Mouse (Mus musculus): Measurements from ENCODE around the gene Sh2b3. TPM values are rescaled to one million over a fixed set of nuclear protein-coding genes. Genes with fewer than 3 reads are reported as not detected.

Gene Sh2b3
- total and polyA plus RNA-seq, 3 experiments, result 22.8 to 38.3 (median 35.4) TPM

- Histone ChIP-seq H3K27ac (ENCODE audit: insufficient read depth, low read depth) (no peak overlapping the region), H3K36me3 (replicated peaks in 1 of 2; ENCODE audit: control insufficient read depth in 1 of 2, insufficient read depth in 1 of 2, low read length in 1 of 2) (no peaks in the 10 kb centered on the region), H3K9ac (ENCODE audit: insufficient read depth, low read depth) (no peak overlapping the region), H3K27me3 (replicated peaks) (peaks cover 35% of the 10 kb centered on the region), H3K9me3 (replicated peaks; ENCODE audit: low read length) (peaks cover 8% of the 10 kb centered on the region), H3K4me2 (ENCODE audit: insufficient read depth, low read depth, poor library complexity, severe bottlenecking) (peak overlapping the region; percentile 54), H3K4me1 (ENCODE audit: control insufficient read depth in 1 of 2, insufficient read depth in 2 of 2) (peaks cover 13 to 41% of the 10 kb centered on the region in 2 experiments), H3K79me2 (replicated peaks; ENCODE audit: control insufficient read depth, extremely low read depth, insufficient read depth, poor library complexity, severe bottlenecking) (no peaks in the 10 kb centered on the region), H3K4me3 (replicated peaks in 1 of 3; ENCODE audit: low read depth in 2 of 3, low read length in 2 of 3, poor library complexity in 1 of 3) (peak overlapping the region in 1 of 3 experiments; percentile 36)
- no peak for DNase-seq (ENCODE audit: extremely low read depth)
- dilution Hi-C loops (cut with MboI; ENCODE audit: extremely low pct_ligation_motif_present, extremely low pct_unique_long_range_greater_than_20kb, low sequenced_read_pairs) (no loop called here), in situ Hi-C loops (cut with MboI; ENCODE audit: low pct_ligation_motif_present, low pct_unique_long_range_greater_than_20kb, low sequenced_read_pairs) (no loop called here)
- TF ChIP-seq CTCF (conservative IDR thresholded peaks at IDR 0.05 in 1 of 2, IDR thresholded peaks at IDR 0.05 in 1 of 2; ENCODE audit: low read depth in 2 of 2, low read length in 2 of 2), result 0 out of 4 replicates have a peak, but pooled peaks of 1 of the 2 experiments have one; percentile 3
- no peak for TF ChIP-seq ZMIZ1 (IDR thresholded peaks at IDR 0.05; ENCODE audit: low read depth, low read length)
- TF ChIP-seq BHLHE40 (IDR thresholded peaks at IDR 0.05; ENCODE audit: low read depth, low read length), result peak; percentile 68
- 0 out of 2 replicates have a peak, but pooled peaks have one; percentile 14 for TF ChIP-seq MAX (IDR thresholded peaks at IDR 0.05; ENCODE audit: low read length)
- peak; percentile 15; the same call in 1 of the 2 replicates for TF ChIP-seq MXI1 (IDR thresholded peaks at IDR 0.05; ENCODE audit: low read depth, low read length)
These were observed 5.9 kb upstream of the Sh2b3 start for GRCm38 (mm10) chr5:121843138-121843905.

GRCm38 (mm10) chr5:121842665-121843118 lies 5.2 kb upstream of the Sh2b3 start:
- H3K9ac ChIP-seq (ENCODE audit: insufficient read depth, low read depth), result peak overlapping the region; percentile 29; the same call in 1 of the 2 replicates
- no peak overlapping the region for H3K27ac ChIP-seq (ENCODE audit: insufficient read depth, low read depth)
- H3K27me3 ChIP-seq (replicated peaks), result peaks cover 30% of the 10 kb centered on the region
- H3K36me3 ChIP-seq (replicated peaks in 1 of 2; ENCODE audit: control insufficient read depth in 1 of 2, insufficient read depth in 1 of 2, low read length in 1 of 2), result no peaks in the 10 kb centered on the region
- peaks cover 8% of the 10 kb centered on the region for H3K9me3 ChIP-seq (replicated peaks; ENCODE audit: low read length)
- no peaks in the 10 kb centered on the region for H3K79me2 ChIP-seq (replicated peaks; ENCODE audit: control insufficient read depth, extremely low read depth, insufficient read depth, poor library complexity, severe bottlenecking)
- dilution Hi-C loops (cut with MboI; ENCODE audit: extremely low pct_ligation_motif_present, extremely low pct_unique_long_range_greater_than_20kb, low sequenced_read_pairs) (no loop called here), in situ Hi-C loops (cut with MboI; ENCODE audit: low pct_ligation_motif_present, low pct_unique_long_range_greater_than_20kb, low sequenced_read_pairs) (no loop called here)
- peak overlapping the region; percentile 54 for H3K4me2 ChIP-seq (ENCODE audit: insufficient read depth, low read depth, poor library complexity, severe bottlenecking)
- H3K4me1 ChIP-seq (ENCODE audit: control insufficient read depth in 1 of 2, insufficient read depth in 2 of 2), result peaks cover 13 to 39% of the 10 kb centered on the region in 2 experiments
- DNase-seq (ENCODE audit: extremely low read depth), result peak; percentile 55
- H3K4me3 ChIP-seq (replicated peaks in 1 of 3; ENCODE audit: low read depth in 2 of 3, low read length in 2 of 3, poor library complexity in 1 of 3), result peak overlapping the region; percentile 36 to 49 (median 45)
- TF ChIP-seq JUN (IDR thresholded peaks at IDR 0.05; ENCODE audit: insufficient read depth, low read depth, low read length), result no peak
- no peak for TF ChIP-seq MEF2A (IDR thresholded peaks at IDR 0.05; ENCODE audit: borderline replicate concordance, low read depth, low read length)
- no peak for TF ChIP-seq GABPA (IDR thresholded peaks at IDR 0.05; ENCODE audit: insufficient replicate concordance, low read depth, low read length)
- peak; percentile 11; the same call in 1 of the 2 replicates for TF ChIP-seq HCFC1 (IDR thresholded peaks at IDR 0.05; ENCODE audit: low read depth, low read length)
- TF ChIP-seq ZNF384 (IDR thresholded peaks at IDR 0.05; ENCODE audit: low read depth, low read length), result no peak
- TF ChIP-seq POLR2AphosphoS2 (IDR thresholded peaks at IDR 0.05; ENCODE audit: low read depth, low read length), result no peak
- peak; percentile 60; the same call in 1 of the 2 replicates for TF ChIP-seq MXI1 (IDR thresholded peaks at IDR 0.05; ENCODE audit: low read depth, low read length)
- TF ChIP-seq JUND (conservative IDR thresholded peaks at IDR 0.05; ENCODE audit: low read depth, low read length), result no peak
- no peak for TF ChIP-seq USF1 (IDR thresholded peaks at IDR 0.05; ENCODE audit: low read depth, low read length)
- TF ChIP-seq NRF1 (IDR thresholded peaks at IDR 0.05; ENCODE audit: low read depth, low read length), result no peak
- TF ChIP-seq ZC3H11A (IDR thresholded peaks at IDR 0.05; ENCODE audit: low read depth, low read length), result peak; percentile 76
- TF ChIP-seq KAT2A (IDR thresholded peaks at IDR 0.05; ENCODE audit: insufficient replicate concordance, low read length), result no peak
- TF ChIP-seq CHD1 (IDR thresholded peaks at IDR 0.05; ENCODE audit: low read depth, low read length), result no peak
- TF ChIP-seq MAX (IDR thresholded peaks at IDR 0.05; ENCODE audit: low read length), result peak; percentile 24; the same call in 1 of the 2 replicates
- TF ChIP-seq SIN3A (IDR thresholded peaks at IDR 0.05; ENCODE audit: low read length), result 0 out of 2 replicates have a peak, but pooled peaks have one; percentile 48
- TF ChIP-seq NELFE (IDR thresholded peaks at IDR 0.05; ENCODE audit: low read depth, low read length), result peak; percentile 63; the same call in 1 of the 2 replicates
- no peak for TF ChIP-seq EP300 (IDR thresholded peaks at IDR 0.05; ENCODE audit: low read length)
- no peak for TF ChIP-seq TBP (conservative IDR thresholded peaks at IDR 0.05; ENCODE audit: low read depth, low read length)
- no peak for TF ChIP-seq MAZ (IDR thresholded peaks at IDR 0.05; ENCODE audit: low read depth, low read length)
- no peak for TF ChIP-seq UBTF (IDR thresholded peaks at IDR 0.05; ENCODE audit: low read depth, low read length)
- TF ChIP-seq USF2 (conservative IDR thresholded peaks at IDR 0.05; ENCODE audit: low read depth, low read length), result no peak
- TF ChIP-seq ZKSCAN1 (IDR thresholded peaks at IDR 0.05; ENCODE audit: borderline replicate concordance, low read depth, low read length), result no peak
- TF ChIP-seq E2F4 (IDR thresholded peaks at IDR 0.05; ENCODE audit: insufficient replicate concordance, low read depth, low read length), result no peak
- TF ChIP-seq ELF1 (IDR thresholded peaks at IDR 0.05; ENCODE audit: low read depth, low read length), result peak; percentile 62
- peak; percentile 73 to 97 for TF ChIP-seq CTCF (conservative IDR thresholded peaks at IDR 0.05 in 1 of 2, IDR thresholded peaks at IDR 0.05 in 1 of 2; ENCODE audit: low read depth in 2 of 2, low read length in 2 of 2)
- no peak for TF ChIP-seq ETS1 (conservative IDR thresholded peaks at IDR 0.05; ENCODE audit: low read depth, low read length)
- 0 out of 2 replicates have a peak, but pooled peaks have one; percentile 48 for TF ChIP-seq TCF12 (IDR thresholded peaks at IDR 0.05; ENCODE audit: low read depth, low read length)
- no peak for TF ChIP-seq BHLHE40 (IDR thresholded peaks at IDR 0.05; ENCODE audit: low read depth, low read length)
